Mouse (Mus musculus) stomach, embryonic 14.5 days (tissue): Measurements from ENCODE around the gene Ss18l2. TPM values are rescaled to one million over a fixed set of nuclear protein-coding genes. Genes with fewer than 3 reads are reported as not detected.

ENCODE experiments used
- ATAC-seq: fragments of 200-750 bp; cut with Nextera tagmentation; 2 replicates; pipeline ENCODE4 v1.8.0; 2017; ENCODE audit warnings: low read depth, moderate TSS enrichment; ENCODE audit not compliant: insufficient number of reproducible peaks, insufficient read depth, low FRiP score
- H3K27ac ChIP-seq: fragments of 300-500 bp; sonication (generic); 2 replicates; pipeline ENCODE4 v1.5.1; 2014; ENCODE audit warnings: mild to moderate bottlenecking, low read length, moderate library complexity, mixed read lengths
- H3K27me3 ChIP-seq: fragments of 300-500 bp; sonication (generic); 2 replicates; pipeline ENCODE4 v1.6.1; 2014; ENCODE audit warnings: low read length, control low read depth, mixed read lengths; ENCODE audit not compliant: control insufficient read depth, insufficient read depth
- H3K36me3 ChIP-seq: fragments of 300-500 bp; sonication (generic); 2 replicates; pipeline ENCODE4 v1.6.1; 2014; ENCODE audit warnings: mild to moderate bottlenecking, control low read depth, low read length, moderate library complexity, mixed read lengths; ENCODE audit not compliant: control insufficient read depth, insufficient read depth
- H3K4me1 ChIP-seq: fragments of 300-500 bp; sonication (generic); 2 replicates; pipeline ENCODE4 v1.6.1; 2014; ENCODE audit warnings: low read length, control low read depth, mixed read lengths; ENCODE audit not compliant: control insufficient read depth, insufficient read depth
- H3K4me2 ChIP-seq: fragments of 300-500 bp; sonication (generic); replicated peaks from 2 replicates; pipeline ENCODE4 v1.6.1; 2014; ENCODE audit warnings: low read depth, low read length, control low read depth
- H3K4me3 ChIP-seq: fragments of 300-500 bp; sonication (generic); 2 replicates; pipeline ENCODE4 v1.5.1; 2014; ENCODE audit warnings: low read depth, low read length, control low read depth
- H3K9ac ChIP-seq: fragments of 300-500 bp; sonication (generic); replicated peaks from 2 replicates; pipeline ENCODE4 v1.6.1; 2014; ENCODE audit warnings: low read depth, mild to moderate bottlenecking, control low read depth, low read length, moderate library complexity, mixed read lengths
- H3K9me3 ChIP-seq: fragments of 300-500 bp; sonication (generic); 2 replicates; pipeline ENCODE4 v1.6.1; 2016; ENCODE audit warnings: low read depth, low read length, control low read depth; ENCODE audit not compliant: control insufficient read depth
- WGBS: fragments of 180-500 bp; shearing (Covaris S2); extraction: QIAGEN DNeasy Blood & Tissue Kit; methylation state at CpG from one replicate; pipeline ENCODE4 v1.1.7; 2014; 5-methylcytosine and 5-hydroxymethylcytosine counted together
- polyA plus RNA-seq: library from polyadenylated mRNA; unstranded; fragments of >200 nt; fragmentation: Nextera tagmentation; extraction: Ambion mirVana; gene quantifications from 2 replicates; pipeline ENCODE4 v1.2.1, GENCODE M21; 2014

Gene Ss18l2
- polyA plus RNA-seq, 1 experiment from 2014 or later = 136 TPM

DNA sequence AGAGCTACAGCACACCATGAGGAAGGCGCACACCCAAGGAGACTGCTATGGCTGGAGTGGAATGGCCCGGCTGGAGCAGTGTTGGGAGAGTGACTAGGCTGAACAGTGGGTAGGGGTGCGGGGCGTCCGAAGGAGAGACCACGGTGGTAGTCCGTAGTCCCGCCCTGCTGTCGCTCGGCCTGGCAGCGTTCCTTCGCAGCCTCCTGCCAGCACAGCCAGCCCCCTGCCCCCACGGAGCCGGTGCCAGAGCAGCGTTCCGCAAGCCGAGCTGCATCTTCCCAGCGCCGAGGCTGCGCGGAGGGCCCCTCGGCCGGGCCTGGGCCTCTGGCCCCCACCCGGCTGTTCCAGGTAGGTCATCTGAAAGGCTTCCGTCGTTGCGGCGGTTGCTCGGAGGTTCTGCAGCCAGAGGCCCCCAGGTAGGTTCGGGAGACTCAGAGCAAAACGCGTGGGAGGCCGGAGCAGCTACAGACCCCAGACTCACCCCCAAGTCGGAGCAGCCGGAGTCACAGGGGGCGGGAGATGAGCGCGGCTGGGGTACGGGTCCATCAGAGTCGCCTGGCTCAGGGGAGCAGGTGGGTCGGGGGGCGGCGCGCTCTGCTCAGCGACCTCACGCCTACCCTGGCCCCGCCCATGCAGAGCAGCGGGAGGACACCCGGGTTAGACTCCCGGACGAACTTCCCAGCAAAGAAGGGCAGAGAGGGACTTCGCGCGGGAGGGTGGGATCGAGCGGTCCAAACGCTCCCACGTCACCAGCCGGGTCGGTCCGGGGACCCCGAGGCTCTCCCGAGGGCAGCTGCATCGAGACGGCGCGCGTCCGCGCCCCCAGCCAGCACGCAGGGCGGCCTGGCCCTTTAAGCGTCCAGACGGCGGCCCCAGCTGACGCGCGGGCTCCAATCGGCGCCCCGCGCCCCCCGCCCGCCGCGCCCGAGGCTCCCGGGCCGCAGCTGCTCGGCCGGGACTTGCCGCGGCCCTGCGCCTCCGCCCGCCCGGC lies 49.3 kb downstream of the Ss18l2 start, which contains the start of gene Zfp651:
TSS of gene Zfp651 (plus strand) at position 240 of the 991 bp plus-strand sequence.
- H3K27ac ChIP-seq = peak within 1 kb of the TSS; percentile 92
- H3K36me3 ChIP-seq = peaks cover 33% of the 10 kb centered on the region
- H3K4me1 ChIP-seq = peaks cover 31% of the 10 kb centered on the region
- no peaks in the 10 kb centered on the region for H3K9me3 ChIP-seq
- H3K27me3 ChIP-seq = no peaks in the 10 kb centered on the region
- peak within 1 kb of the TSS; percentile 87 for H3K9ac ChIP-seq
- H3K4me2 ChIP-seq = peak within 1 kb of the TSS; percentile 91
- peak within 1 kb of the TSS; percentile 87 for H3K4me3 ChIP-seq
- under 1% methylated on average over 87 of the region's 97 CpGs for WGBS
- ATAC-seq = peak; percentile 79

DNA sequence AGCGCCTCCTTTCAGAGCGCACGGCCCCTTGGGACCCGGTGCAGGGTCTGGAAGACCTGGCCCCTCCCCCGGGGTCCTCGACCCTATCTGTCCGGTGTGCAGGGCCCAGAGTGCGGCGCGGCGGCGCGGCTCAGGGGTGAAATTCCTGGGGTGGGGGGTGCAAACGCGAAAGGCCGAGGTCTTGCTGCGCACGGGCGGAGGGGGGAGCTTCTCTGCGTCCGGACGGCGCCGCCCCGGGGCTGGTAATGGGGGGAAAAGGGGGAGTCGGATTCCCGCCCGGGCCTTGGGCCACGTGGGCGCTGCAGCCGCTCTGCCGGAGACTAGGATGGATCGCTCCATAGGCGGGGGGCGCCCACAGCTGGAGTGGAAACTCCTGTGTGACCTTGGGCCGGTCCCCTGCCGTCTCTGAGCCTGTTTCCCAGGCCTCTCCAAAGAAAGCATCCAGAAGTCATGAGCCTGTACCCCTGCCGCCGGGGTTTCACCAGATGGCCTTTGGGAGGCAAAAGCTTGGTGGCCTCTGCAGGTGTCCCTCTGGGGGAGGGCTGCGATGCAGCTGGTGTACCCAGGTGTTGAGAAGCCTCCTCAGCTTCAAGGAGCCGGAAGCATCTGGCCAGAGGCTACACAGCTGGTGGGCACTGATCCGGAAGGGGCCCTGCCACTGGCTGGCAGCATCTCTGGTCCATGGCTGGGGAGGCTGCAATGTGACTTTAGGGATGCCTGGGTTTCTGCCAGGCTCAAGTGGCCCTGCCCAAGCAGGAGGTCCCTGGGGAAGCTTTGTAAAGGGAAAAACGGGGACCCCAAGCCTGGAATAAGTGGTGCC lies 50.4 kb downstream of the Ss18l2 start:
- ATAC-seq = peak; percentile 62
- 2% methylated on average over 43 of the region's 43 CpGs for WGBS
- peak overlapping the region; percentile 87 for H3K9ac ChIP-seq
- H3K27ac ChIP-seq = peak overlapping the region; percentile 92
- no peaks in the 10 kb centered on the region for H3K9me3 ChIP-seq
- H3K36me3 ChIP-seq = peaks cover 31% of the 10 kb centered on the region
- H3K27me3 ChIP-seq = no peaks in the 10 kb centered on the region
- peak overlapping the region; percentile 91 for H3K4me2 ChIP-seq
- peak overlapping the region; percentile 87 for H3K4me3 ChIP-seq
- H3K4me1 ChIP-seq = peaks cover 31% of the 10 kb centered on the region

DNA sequence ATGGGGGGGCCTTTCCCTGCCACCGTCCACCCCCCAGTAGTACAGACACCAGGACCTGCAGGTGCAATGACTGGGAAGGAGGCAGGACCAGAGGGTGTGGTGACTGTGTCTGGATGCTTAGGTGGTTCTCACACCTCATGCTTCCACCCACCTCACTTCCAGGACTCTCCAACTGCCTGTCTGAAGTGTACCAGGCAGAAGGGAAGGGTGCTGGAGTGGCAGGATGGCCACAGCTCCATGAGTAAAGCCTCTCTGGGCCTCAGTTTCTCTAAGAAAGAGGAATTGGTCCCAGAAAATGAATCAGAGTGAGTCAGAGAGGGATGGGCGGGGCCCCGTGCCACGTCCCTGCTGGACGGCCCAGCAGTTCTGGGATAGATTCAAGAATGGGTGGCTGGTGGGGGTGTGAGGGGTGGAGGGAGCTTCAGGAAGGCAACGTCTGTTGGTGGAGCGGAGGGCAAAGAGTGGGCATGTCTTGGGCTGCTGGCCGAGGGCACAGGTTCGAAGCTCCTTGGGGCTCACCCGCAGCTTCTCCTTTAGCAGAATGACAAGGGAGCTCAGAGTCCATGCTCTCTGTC lies 51.0 kb downstream of the Ss18l2 start:
- Histone ChIP-seq H3K4me2 (peak overlapping the region; percentile 91), H3K4me3 (peak overlapping the region; percentile 87), H3K9me3 (no peaks in the 10 kb centered on the region), H3K36me3 (peaks cover 33% of the 10 kb centered on the region), H3K27me3 (no peaks in the 10 kb centered on the region), H3K9ac (peak overlapping the region; percentile 87), H3K4me1 (peaks cover 31% of the 10 kb centered on the region), H3K27ac (no peak overlapping the region; the same call in 1 of the 2 replicates)
- ATAC-seq = no peak
- WGBS = 60% methylated on average over 10 of the region's 10 CpGs

DNA sequence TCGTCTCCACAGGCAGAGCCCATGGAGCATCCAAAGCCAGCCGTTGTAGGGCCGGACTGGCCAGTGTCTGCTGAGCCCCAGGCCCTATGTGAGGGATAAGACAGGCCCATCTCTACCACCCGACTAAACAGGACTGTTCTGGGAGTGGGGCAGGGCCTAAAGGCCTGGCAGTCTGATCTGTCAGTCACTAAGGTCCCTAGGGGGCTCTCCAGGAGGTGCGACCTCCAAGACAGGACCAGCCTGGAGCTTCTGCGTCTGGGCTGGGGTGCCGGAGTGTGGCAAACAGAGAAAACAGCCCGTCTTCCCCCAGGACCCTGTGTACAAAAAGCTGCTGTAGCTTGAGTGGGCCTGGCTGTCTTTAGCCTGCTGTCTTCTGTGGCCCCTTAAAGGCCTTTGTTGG lies 51.7 kb downstream of the Ss18l2 start:
- no peak for ATAC-seq
- peaks cover 31% of the 10 kb centered on the region for H3K36me3 ChIP-seq
- H3K4me2 ChIP-seq = no peak overlapping the region
- 65% methylated on average over 8 of the region's 8 CpGs for WGBS
- H3K4me3 ChIP-seq = no peak overlapping the region
- no peaks in the 10 kb centered on the region for H3K27me3 ChIP-seq
- peaks cover 31% of the 10 kb centered on the region for H3K4me1 ChIP-seq
- H3K9me3 ChIP-seq = no peaks in the 10 kb centered on the region
- no peak overlapping the region for H3K27ac ChIP-seq
- no peak overlapping the region for H3K9ac ChIP-seq

DNA sequence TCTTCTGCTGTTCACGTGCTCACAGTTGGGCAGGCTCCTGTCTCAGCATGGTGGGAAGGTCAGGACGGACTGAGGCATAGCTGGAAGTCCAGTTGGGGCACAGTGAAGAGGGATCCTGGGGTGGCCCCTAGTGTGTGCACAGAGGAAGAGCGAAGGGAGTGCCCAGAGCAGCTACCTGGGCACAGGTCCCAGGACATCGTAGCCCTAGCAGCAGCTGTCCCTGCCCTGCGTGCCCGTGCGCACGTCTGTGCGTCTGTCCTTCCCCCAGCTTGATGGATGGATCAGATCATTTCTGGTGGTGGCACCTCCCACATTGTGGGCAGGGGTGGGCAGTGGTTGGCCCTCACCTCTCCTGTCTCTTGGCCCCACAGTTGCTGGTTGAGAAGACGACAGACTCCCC lies 52.1 kb downstream of the Ss18l2 start:
- H3K4me1 ChIP-seq = peaks cover 31% of the 10 kb centered on the region
- no peak overlapping the region for H3K27ac ChIP-seq
- H3K27me3 ChIP-seq = no peaks in the 10 kb centered on the region
- H3K4me2 ChIP-seq = no peak overlapping the region
- H3K4me3 ChIP-seq = no peak overlapping the region
- H3K36me3 ChIP-seq = peaks cover 35% of the 10 kb centered on the region
- no peak overlapping the region for H3K9ac ChIP-seq
- WGBS = 81% methylated on average over 10 of the region's 10 CpGs
- ATAC-seq = no peak
- no peaks in the 10 kb centered on the region for H3K9me3 ChIP-seq

DNA sequence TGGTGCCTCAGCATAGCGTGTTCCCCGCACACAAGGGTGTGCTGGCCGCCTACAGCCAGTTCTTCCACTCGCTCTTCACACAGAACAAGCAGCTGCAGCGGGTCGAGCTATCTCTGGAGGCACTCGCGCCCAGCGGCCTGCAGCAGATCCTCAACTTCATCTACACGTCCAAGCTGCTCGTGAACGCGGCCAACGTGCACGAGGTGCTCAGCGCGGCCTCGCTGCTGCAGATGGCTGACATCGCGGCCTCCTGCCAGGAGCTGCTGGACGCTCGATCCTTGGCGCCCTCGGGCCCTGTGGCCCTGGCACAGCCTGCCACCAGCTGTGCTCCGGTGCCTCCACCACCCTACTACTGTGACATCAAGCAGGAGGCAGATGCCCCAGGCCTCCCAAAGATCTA lies 52.6 kb downstream of the Ss18l2 start:
- H3K36me3 ChIP-seq = peaks cover 40% of the 10 kb centered on the region
- no peak overlapping the region for H3K4me2 ChIP-seq
- H3K4me3 ChIP-seq = no peak overlapping the region
- ATAC-seq = no peak
- H3K9ac ChIP-seq = no peak overlapping the region
- no peaks in the 10 kb centered on the region for H3K9me3 ChIP-seq
- 91% methylated on average over 25 of the region's 25 CpGs for WGBS
- H3K27ac ChIP-seq = no peak overlapping the region
- H3K4me1 ChIP-seq = peaks cover 29% of the 10 kb centered on the region
- no peaks in the 10 kb centered on the region for H3K27me3 ChIP-seq

Other genes starting within 250 kb of the Ss18l2 start
- 2.6 and 3.0 TPM in 2 replicates for gene Cck, start 214.6 kb upstream of the Ss18l2 start, polyA plus RNA-seq
- 0.55 TPM in 1 of 2 replicates, not detected in the other for gene Lyzl4, start 68.2 kb upstream of the Ss18l2 start, polyA plus RNA-seq
- 0.29 and 0.46 TPM in 2 replicates for gene Vipr1, start 67.6 kb upstream of the Ss18l2 start, polyA plus RNA-seq
- gene Sec22c, start 4.8 kb upstream of the Ss18l2 start, polyA plus RNA-seq = 10.1 and 12.4 TPM in 2 replicates
- gene Nktr, start 8.8 kb downstream of the Ss18l2 start, polyA plus RNA-seq = 88.1 and 102 TPM in 2 replicates
- gene Zfp651, start 49.0 kb downstream of the Ss18l2 start, polyA plus RNA-seq = 12.5 and 13.7 TPM in 2 replicates
- gene Klhl40, start 67.3 kb downstream of the Ss18l2 start, polyA plus RNA-seq = 0.17 and 0.57 TPM in 2 replicates
- gene Hhatl, start 82.2 kb downstream of the Ss18l2 start, polyA plus RNA-seq = 0.78 and 1.1 TPM in 2 replicates
- 1.4 TPM in 2 replicates for gene Ccdc13, start 129.1 kb downstream of the Ss18l2 start, polyA plus RNA-seq
- gene Higd1a, start 148.0 kb downstream of the Ss18l2 start, polyA plus RNA-seq = 289 and 309 TPM in 2 replicates
- gene Ackr2, start 188.0 kb downstream of the Ss18l2 start, polyA plus RNA-seq = 0.25 and 0.32 TPM in 2 replicates
- not detected in 2 replicates for gene Cyp8b1, start 206.0 kb downstream of the Ss18l2 start, polyA plus RNA-seq
- 4.0 and 4.4 TPM in 2 replicates for gene Fam198a, start 240.7 kb downstream of the Ss18l2 start, polyA plus RNA-seq